Mouse (Mus musculus) gastrocnemius, adult 2 months (tissue): ENCODE measurements around the gene Bak1. TPM values are rescaled to one million over a fixed set of nuclear protein-coding genes. Genes with fewer than 3 reads are reported as not detected.
"Not testable (repeated sequence)": the region's sequence is repeated elsewhere in the genome, so short reads cannot be mapped to it uniquely, and the experiment has no call there.

Experiments used
- DNase-seq: peaks from one replicate; pipeline ENCODE4 v3.0.0; 2022
- H3K27ac ChIP-seq: fragments of 200-600 bp; 2 replicates; pipeline ENCODE4 v1.8.1; 2022; ENCODE audit warnings: mild to moderate bottlenecking
- H3K4me3 ChIP-seq: fragments of 200-600 bp; 2 replicates; pipeline ENCODE4 v1.8.1; 2022; ENCODE audit warnings: mild to moderate bottlenecking, moderate library complexity
- CTCF ChIP-seq: fragments of 200-600 bp; IDR thresholded peaks from 2 replicates; pipeline ENCODE4 v1.8.1; 2022; ENCODE audit warnings: antibody characterized with exemption, mild to moderate bottlenecking, moderate library complexity
- intact Hi-C: fragments of 180-260 bp; cut with DNase I; formaldehyde crosslinking; loops from one replicate; pipeline ENCODE4 v1.15.1; 2025
- total RNA-seq, 2 experiments: library from RNA; stranded (reverse); gene quantifications; 2 replicates each; pipeline ENCODE4 v1.2.3; 2021

Gene Bak1
- total RNA-seq, 2 experiments from 2014 or later, result 15.5 to 20.1 TPM

DNA sequence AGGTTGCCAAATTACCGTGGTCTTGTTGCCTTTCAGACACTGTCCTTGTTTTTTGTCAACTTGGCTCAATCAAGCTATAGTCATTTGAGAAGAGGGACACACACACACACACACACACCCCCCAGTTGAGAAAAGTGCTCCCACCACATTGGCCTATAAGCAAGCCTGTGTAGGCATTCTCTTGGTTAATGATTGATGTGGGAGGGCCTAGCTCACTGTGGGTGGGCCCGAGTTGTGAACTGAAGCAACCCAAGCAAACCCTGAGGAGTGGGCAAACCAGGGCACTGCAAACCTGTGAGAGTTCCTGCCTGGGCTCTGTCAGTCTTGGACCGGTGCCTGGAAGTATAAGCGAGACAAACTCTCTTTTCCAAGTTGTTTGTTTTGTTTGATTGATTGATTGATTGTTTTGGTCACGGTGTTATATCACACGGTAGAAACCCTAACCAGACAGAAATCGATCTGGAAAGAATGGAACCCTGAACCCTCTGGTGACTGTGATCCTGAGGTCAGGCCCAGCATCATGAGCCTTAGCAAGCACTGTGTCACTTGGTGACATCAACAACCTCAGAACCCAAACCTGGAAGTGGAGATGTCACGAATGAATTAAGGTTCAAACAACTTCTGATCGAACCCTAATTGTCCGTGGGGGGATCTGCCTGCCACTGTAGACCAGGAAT lies 43.2 kb downstream of the Bak1 start:
- DNase-seq, result no peak
- no peak for TF ChIP-seq CTCF
- Histone ChIP-seq H3K27ac (no peak overlapping the region), H3K4me3 (no peak overlapping the region)
- intact Hi-C loops, result no loop called here

DNA sequence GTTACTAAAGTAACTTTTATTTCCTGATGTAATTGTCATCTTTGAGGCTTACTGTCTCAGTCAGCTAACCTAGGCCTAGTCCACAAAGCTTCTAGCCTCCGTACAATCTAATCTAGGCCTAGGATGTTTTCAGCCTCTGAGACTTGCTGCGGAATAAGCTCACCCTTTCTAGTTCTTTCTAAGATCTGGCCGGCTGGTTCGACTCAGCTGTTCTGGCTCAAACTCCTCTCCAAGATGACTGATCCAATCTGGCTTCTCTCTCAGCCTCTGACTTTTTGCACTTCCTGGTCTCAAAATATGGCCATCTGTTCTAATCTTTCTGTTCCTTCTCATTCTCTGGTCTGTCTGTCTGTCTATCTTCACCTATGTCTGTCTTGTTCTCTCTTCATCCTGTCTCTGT lies 45.4 kb downstream of the Bak1 start:
- no peak overlapping the region for H3K27ac ChIP-seq
- TF ChIP-seq CTCF, result no peak
- intact Hi-C loops, result no loop called here
- DNase-seq, result no peak
- no peak overlapping the region for H3K4me3 ChIP-seq

DNA sequence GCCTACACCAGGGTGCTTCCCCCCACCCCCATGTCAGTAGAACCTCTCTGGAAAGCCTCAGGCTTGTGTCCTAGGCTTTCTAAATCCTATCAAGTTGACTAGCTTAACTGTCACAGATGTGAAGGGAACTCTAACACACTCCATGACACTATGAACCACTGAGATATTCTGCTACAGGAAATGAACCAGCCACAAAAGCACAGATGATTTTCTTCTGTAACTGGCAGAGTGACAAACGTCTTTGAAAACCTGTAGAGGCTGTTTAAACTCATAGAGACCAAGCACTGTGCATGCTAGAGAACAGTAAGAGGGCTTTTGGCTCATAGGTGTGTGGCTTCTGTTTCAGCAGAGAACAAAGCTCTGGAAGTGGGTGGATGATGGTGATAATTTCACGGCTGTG lies 47.8 kb downstream of the Bak1 start:
- no peak overlapping the region for H3K4me3 ChIP-seq
- no peak for DNase-seq
- intact Hi-C loops, result no loop called here
- H3K27ac ChIP-seq, result no peak overlapping the region
- TF ChIP-seq CTCF, result no peak

DNA sequence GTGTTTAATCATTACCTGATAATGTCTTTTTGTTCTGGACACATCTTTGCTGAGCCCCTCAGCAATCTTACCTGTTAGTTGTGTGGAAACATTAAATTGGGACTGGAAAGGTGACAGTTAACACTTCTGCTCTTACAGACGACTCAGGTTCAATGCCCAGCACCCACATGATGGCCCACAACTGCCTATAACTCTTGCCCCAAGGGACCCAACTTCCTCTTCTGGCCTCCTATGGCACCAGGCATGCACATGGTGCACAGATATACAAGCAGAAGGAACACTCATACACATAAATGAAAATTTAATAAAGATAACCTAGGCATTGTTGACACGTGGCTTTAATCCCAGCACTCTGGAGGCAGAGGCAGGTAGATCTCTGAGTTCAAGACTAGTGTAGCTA lies 49.4 kb downstream of the Bak1 start:
- intact Hi-C loops, result no loop called here
- Histone ChIP-seq H3K4me3 (no peak overlapping the region), H3K27ac (no peak overlapping the region)
- DNase-seq, result no peak
- TF ChIP-seq CTCF, result no peak

DNA sequence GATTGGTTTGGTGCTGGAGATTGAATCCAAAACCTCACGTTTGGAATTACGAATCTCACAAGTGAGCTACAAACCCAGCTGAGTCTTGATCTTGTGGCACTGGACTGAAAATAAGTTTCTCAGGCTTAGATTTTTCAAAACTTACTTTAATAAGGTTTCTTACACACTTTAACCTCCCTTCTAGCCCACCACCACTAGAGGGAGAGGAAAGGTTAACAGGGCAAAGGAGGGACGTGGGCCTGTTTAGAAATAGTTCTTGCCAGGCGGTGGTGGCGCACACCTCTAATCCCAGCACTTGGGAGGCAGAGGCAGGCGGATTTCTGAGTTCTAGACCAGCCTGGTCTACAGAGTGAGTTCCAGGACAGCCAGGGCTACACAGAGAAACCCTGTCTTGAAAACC lies 51.5 kb downstream of the Bak1 start:
- intact Hi-C loops, result not testable (repeated sequence)

DNA sequence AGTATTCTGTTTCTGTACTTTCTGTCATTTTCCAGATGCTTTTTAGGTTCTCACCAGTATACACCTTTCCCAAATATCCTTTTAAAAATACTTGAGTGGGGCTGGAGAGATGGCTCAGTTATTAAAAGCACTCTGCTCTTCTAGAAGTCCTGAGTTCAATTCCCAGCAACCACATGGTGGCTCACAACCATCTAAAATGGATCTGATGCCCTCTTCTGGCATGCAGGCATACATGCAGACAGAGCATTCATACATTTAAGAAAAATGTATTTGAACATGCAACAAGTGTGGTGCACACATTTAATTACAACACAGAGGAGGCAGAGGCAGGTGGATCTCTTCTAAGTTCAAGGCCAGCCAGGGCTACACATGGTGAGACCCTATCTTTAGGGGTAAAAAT lies 53.4 kb downstream of the Bak1 start:
- peak; percentile 19; the same call in 1 of the 2 replicates for TF ChIP-seq CTCF
- H3K4me3 ChIP-seq, result no peak overlapping the region
- DNase-seq, result no peak
- intact Hi-C loops, result no loop called here
- no peak overlapping the region for H3K27ac ChIP-seq

More for the DNA sequence above, 51.5 kb downstream of the Bak1 start:
- H3K27ac ChIP-seq, H3K4me3 ChIP-seq, DNase-seq: not testable (repeated sequence)

DNA sequence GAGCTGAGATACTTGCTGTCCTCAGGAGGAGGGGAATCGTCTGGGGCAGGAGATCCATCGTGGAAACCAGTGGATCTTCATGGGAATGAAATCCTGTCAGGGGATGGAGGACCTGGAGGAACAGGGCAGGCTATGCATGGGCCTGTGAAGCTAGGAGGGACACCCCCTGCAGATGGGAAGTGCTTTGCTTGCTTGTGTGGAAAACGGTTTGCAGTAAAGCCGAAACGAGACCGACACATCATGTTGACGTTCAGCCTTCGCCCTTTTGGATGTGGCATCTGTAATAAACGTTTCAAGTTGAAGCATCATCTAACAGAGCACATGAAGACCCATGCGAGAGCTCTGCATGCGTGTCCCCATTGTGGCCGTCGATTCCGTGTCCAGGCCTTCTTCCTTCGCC lies 54.3 kb downstream of the Bak1 start:
- Histone ChIP-seq H3K4me3 (no peak overlapping the region; the same call in 1 of the 2 replicates), H3K27ac (no peak overlapping the region)
- intact Hi-C loops, result no loop called here
- no peak for DNase-seq
- TF ChIP-seq CTCF, result no peak

DNA sequence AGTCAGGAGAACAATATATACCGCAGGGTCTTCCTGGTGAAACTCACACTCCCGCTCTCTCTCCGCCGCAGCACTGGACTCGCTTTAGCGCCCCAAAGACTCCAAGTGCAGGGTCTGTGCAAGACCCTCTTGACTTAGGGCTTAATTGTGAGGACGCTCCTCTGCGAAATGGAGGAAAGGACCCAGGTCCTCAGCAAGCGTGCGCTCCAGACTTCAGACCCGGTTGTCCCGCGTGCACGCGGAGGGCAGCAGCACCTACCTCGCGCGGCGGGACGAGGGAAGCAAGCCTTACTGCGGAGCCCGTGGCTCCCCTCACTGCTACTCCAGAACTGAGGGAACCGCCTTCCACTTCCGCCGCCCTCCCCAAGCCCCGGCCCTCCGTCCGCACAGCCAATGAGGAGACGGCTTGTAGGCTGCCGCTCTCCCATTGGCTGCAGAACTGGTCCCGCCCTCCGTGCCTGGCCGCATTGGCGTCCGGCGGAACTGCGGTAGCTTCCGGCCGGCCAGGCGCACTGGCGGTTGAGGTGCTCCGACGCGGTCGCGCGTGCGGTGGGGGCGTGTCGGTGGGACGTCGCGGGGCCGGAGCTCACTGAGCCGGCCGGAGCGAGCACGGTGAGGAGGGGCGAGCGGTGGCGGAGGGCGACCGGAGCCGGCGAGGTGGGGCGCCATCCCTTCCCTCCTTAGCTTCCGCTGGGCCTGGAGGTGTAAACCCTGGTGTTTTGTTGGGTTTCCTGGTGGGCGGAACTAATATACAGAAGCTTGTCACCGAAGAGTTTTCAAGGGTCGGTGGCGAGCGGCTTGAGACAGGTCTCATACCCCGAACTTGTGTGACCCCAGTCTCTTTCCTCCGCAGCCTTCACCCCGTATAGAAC lies 55.9 kb downstream of the Bak1 start, which contains the start of gene Zbtb9:
Gene Zbtb9 (plus strand): TSS at position 465 of the 872 bp plus-strand sequence.
- Histone ChIP-seq H3K27ac (peak within 1 kb of the TSS; percentile 94), H3K4me3 (peak within 1 kb of the TSS; percentile 98)
- TF ChIP-seq CTCF, result no peak
- peak; percentile 98 for DNase-seq
- intact Hi-C loops, result no loop called here

DNA sequence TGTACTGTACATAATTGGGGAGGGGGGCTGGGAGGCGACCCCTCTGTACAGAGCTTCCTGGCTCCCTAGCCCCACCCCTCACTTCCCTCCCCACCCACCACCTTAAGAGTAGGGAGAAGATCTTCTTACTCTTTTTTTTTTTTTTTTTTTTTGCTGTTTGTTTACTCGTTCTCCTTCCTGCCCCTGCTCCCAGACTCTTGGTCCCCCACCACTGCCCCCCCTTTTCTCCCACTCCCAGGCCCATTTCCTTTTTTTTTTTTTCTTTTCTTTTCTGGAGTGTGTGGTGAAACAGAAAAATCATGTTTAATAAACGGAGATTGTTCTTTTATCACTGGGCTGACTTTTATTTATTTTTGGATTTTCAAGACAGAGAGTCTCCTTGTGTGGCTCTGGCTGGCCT lies 56.7 kb downstream of the Bak1 start:
- TF ChIP-seq CTCF, result no peak
- intact Hi-C loops, result no loop called here
- Histone ChIP-seq H3K4me3 (peak overlapping the region; percentile 98), H3K27ac (peak overlapping the region; percentile 94)
- DNase-seq, result no peak

DNA sequence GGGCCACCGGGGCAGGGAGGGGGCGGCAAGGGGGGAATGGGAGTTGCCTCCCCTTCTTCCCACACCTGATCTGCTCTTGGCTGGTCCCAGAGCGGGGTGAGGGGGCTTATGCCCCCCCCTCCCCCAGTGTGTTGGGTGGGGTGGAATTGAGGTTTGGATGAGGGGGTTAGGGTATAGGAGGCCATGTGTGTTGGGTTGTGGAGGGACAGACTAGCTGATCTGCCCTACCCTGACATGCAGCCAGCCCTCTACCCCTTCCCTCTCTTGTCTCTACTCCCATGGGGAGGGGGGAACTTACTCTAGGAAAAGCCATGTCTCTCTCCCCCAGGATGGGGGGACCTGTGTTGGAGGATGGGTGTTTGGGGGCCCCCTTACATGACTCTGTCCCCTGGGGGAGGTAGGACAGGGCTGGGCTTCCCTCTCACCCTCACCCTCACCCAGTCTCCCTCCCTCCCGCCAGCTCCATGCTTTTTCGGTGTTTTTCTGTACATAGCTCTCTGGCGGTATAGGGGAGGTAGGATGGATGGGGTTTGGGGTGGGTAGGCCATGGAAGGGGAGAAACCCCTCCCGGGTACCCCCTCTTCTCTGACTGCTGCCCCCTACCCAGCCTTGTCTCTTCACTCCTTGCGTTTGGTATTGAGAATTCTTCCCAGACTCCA lies 57.4 kb downstream of the Bak1 start:
- no peak for DNase-seq
- TF ChIP-seq CTCF, result no peak
- no peak overlapping the region for H3K27ac ChIP-seq
- intact Hi-C loops, result no loop called here
- H3K4me3 ChIP-seq, result no peak overlapping the region

DNA sequence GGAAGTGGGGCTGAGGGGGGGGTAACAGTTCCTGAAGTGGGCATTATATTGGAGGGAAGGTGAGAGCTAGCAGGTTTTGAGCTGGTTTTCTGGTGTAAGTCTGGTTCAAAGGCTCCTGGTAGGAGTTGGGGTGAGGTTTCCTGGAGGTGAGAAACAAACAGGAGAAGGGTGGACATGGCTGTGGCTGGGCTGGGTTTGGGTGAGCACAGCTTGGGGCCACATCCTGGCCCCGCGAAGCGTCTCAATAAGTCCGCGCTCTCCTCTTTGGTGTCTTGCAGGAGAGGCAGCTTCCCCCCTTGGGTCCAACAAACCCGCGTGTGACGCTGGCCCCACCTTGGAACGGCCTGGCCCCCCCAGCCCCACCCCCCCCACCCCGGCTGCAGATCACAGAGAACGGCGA lies 58.6 kb downstream of the Bak1 start:
- no peak for TF ChIP-seq CTCF
- H3K4me3 ChIP-seq, result no peak overlapping the region
- H3K27ac ChIP-seq, result no peak overlapping the region
- intact Hi-C loops, result no loop called here
- DNase-seq, result no peak

Other genes with a start within 250 kb of the Bak1 start
- gene Bnip1, start 247.9 kb downstream of the Bak1 start, total RNA-seq, result 10 to 100 TPM; 27.3 to 30.3 TPM
- not detected for gene Nkx2-5, start 184.0 kb downstream of the Bak1 start, total RNA-seq
- under 1 TPM; 0.18 to 0.64 TPM for gene Kifc5b, start 111.9 kb downstream of the Bak1 start, total RNA-seq
- gene Phf1, start 96.0 kb downstream of the Bak1 start, total RNA-seq, result 10 to 100 TPM in 1 of 2 experiments, 1 to 10 TPM in 1; 9.2 to 10.7 TPM
- gene Cuta, start 89.4 kb downstream of the Bak1 start, total RNA-seq, result 100 to 1,000 TPM in 1 of 2 experiments, 10 to 100 TPM in 1; 93.8 to 104 TPM
- 1 to 10 TPM; 3.0 to 3.5 TPM for gene Syngap1, start 87.8 kb downstream of the Bak1 start, total RNA-seq
- under 1 TPM; 0.17 to 0.41 TPM for gene Zbtb9, start 55.8 kb downstream of the Bak1 start, total RNA-seq
- gene Itpr3, start 28.3 kb upstream of the Bak1 start, total RNA-seq, result 1 to 10 TPM; 1.9 to 2.1 TPM
- 100 to 1,000 TPM; 405 to 424 TPM for gene Uqcc2, start 104.9 kb upstream of the Bak1 start, total RNA-seq
- 10 to 100 TPM; 30.9 to 84.2 TPM for gene Ip6k3, start 138.8 kb upstream of the Bak1 start, total RNA-seq
- 10 to 100 TPM; 22.4 to 23.9 TPM for gene Lemd2, start 175.5 kb upstream of the Bak1 start, total RNA-seq